Mouse (Mus musculus) lung, embryonic 14.5 days (tissue): ENCODE data around the gene Gabbr2. TPM values are rescaled to one million over a fixed set of nuclear protein-coding genes. Genes with fewer than 3 reads are reported as not detected.
A peak's percentile ranks its signal among the peaks of the same experiment; 100 is the strongest.

Source experiments
- ATAC-seq: fragments of 200-750 bp; cut with Nextera tagmentation; 2 replicates; pipeline ENCODE4 v1.8.0; 2017; ENCODE audit warnings: mild to moderate bottlenecking, moderate TSS enrichment, moderate library complexity; ENCODE audit not compliant: insufficient read depth
- DNase-seq: peaks from one replicate; pipeline ENCODE4 v3.0.0-alpha.2; 2015
- H3K27ac ChIP-seq: fragments of 300-500 bp; sonication (generic); 2 replicates; pipeline ENCODE4 v1.5.1; 2014; ENCODE audit warnings: low read depth, mild to moderate bottlenecking, moderate library complexity
- H3K27me3 ChIP-seq: fragments of 300-500 bp; sonication (generic); 2 replicates; pipeline ENCODE4 v1.6.1; 2014; ENCODE audit warnings: low read length, control low read depth; ENCODE audit not compliant: insufficient read depth
- H3K36me3 ChIP-seq: fragments of 300-500 bp; sonication (generic); 2 replicates; pipeline ENCODE4 v1.6.1; 2014; ENCODE audit warnings: control low read depth; ENCODE audit not compliant: insufficient read depth
- H3K4me1 ChIP-seq: fragments of 300-500 bp; sonication (generic); 2 replicates; pipeline ENCODE4 v1.6.1; 2014; ENCODE audit warnings: antibody characterized with exemption, control low read depth; ENCODE audit not compliant: insufficient read depth
- H3K4me2 ChIP-seq: fragments of 300-500 bp; sonication (generic); 2 replicates; pipeline ENCODE4 v1.6.1; 2014; ENCODE audit warnings: mild to moderate bottlenecking
- H3K4me3 ChIP-seq: fragments of 300-500 bp; sonication (generic); 2 replicates; pipeline ENCODE4 v1.5.1; 2014; ENCODE audit warnings: low read depth, low read length
- H3K9ac ChIP-seq: fragments of 300-500 bp; sonication (generic); 2 replicates; pipeline ENCODE4 v1.6.1; 2014
- H3K9me3 ChIP-seq: fragments of 300-500 bp; sonication (generic); 2 replicates; pipeline ENCODE4 v1.6.1; 2016; ENCODE audit warnings: low read depth, low read length, control low read depth
- CTCF ChIP-seq: IDR thresholded peaks from 2 replicates; pipeline ENCODE4 v1.5.1; 2016; ENCODE audit warnings: antibody characterized with exemption, low read depth
- WGBS: fragments of 180-500 bp; shearing (Covaris S2); extraction: QIAGEN DNeasy Blood & Tissue Kit; methylation state at CpG from one replicate; pipeline ENCODE4 v1.1.7; 2014; 5-methylcytosine and 5-hydroxymethylcytosine counted together
- polyA plus RNA-seq: library from polyadenylated mRNA; unstranded; fragments of >200 nt; fragmentation: Nextera tagmentation; extraction: Ambion mirVana; gene quantifications from 2 replicates; pipeline ENCODE4 v1.2.1, GENCODE M21; 2014

The Gabbr2 gene
- polyA plus RNA-seq, 1 experiment from 2014 or later, result not detected

- no peak for ATAC-seq
- no peak for DNase-seq
- 73% methylated on average over 14 of the region's 14 CpGs for WGBS
- no peak overlapping the region for H3K27ac ChIP-seq
- no peaks in the 10 kb centered on the region for H3K36me3 ChIP-seq
- H3K4me3 ChIP-seq, result no peak overlapping the region
- H3K27me3 ChIP-seq, result no peaks in the 10 kb centered on the region
- H3K9ac ChIP-seq, result no peak overlapping the region
- H3K4me2 ChIP-seq, result no peak overlapping the region
- TF ChIP-seq CTCF, result no peak
- H3K9me3 ChIP-seq, result no peaks in the 10 kb centered on the region
- no peaks in the 10 kb centered on the region for H3K4me1 ChIP-seq
Measured at GRCm38 (mm10) chr4:46784430-46785049, 207.1 kb downstream of the Gabbr2 start.

- no peak for DNase-seq
- Histone ChIP-seq H3K4me2 (no peak overlapping the region), H3K9me3 (no peaks in the 10 kb centered on the region), H3K9ac (no peak overlapping the region), H3K27me3 (no peaks in the 10 kb centered on the region), H3K36me3 (no peaks in the 10 kb centered on the region), H3K4me3 (no peak overlapping the region), H3K4me1 (no peaks in the 10 kb centered on the region), H3K27ac (no peak overlapping the region)
- TF ChIP-seq CTCF, result peak; percentile 56
- 62% methylated on average over 6 of the region's 6 CpGs for WGBS
- ATAC-seq, result no peak
Measured at GRCm38 (mm10) chr4:46781109-46781508, 210.6 kb downstream of the Gabbr2 start.

- Histone ChIP-seq H3K27me3 (no peaks in the 10 kb centered on the region), H3K36me3 (no peaks in the 10 kb centered on the region), H3K9ac (no peak overlapping the region), H3K4me1 (no peaks in the 10 kb centered on the region), H3K9me3 (no peaks in the 10 kb centered on the region), H3K27ac (no peak overlapping the region), H3K4me3 (no peak overlapping the region), H3K4me2 (no peak overlapping the region)
- 69% methylated on average over 5 of the region's 5 CpGs for WGBS
- no peak for DNase-seq
- TF ChIP-seq CTCF, result no peak
- no peak for ATAC-seq
Measured at GRCm38 (mm10) chr4:46775959-46776358, 215.7 kb downstream of the Gabbr2 start.

GRCm38 (mm10) chr4:46774652-46775051 lies 217.0 kb downstream of the Gabbr2 start:
- ATAC-seq (no peak), DNase-seq (peak; percentile 15)
- no peaks in the 10 kb centered on the region for H3K9me3 ChIP-seq
- H3K4me1 ChIP-seq, result no peaks in the 10 kb centered on the region
- WGBS, result 23% methylated on average over 14 of the region's 14 CpGs
- H3K27ac ChIP-seq, result no peak overlapping the region
- no peak overlapping the region for H3K4me2 ChIP-seq
- no peaks in the 10 kb centered on the region for H3K27me3 ChIP-seq
- TF ChIP-seq CTCF, result no peak
- H3K4me3 ChIP-seq, result no peak overlapping the region
- no peak overlapping the region for H3K9ac ChIP-seq
- no peaks in the 10 kb centered on the region for H3K36me3 ChIP-seq

GRCm38 (mm10) chr4:46773243-46773642 lies 218.4 kb downstream of the Gabbr2 start:
- Histone ChIP-seq H3K36me3 (no peaks in the 10 kb centered on the region), H3K4me3 (no peak overlapping the region), H3K4me1 (no peaks in the 10 kb centered on the region), H3K27me3 (no peaks in the 10 kb centered on the region), H3K27ac (no peak overlapping the region), H3K4me2 (no peak overlapping the region), H3K9me3 (no peaks in the 10 kb centered on the region), H3K9ac (no peak overlapping the region)
- WGBS, result 84% methylated on average over 3 of the region's 3 CpGs
- peak; percentile 43 for TF ChIP-seq CTCF
- ATAC-seq, result no peak
- no peak for DNase-seq

- TF ChIP-seq CTCF, result no peak
- no peak overlapping the region for H3K4me2 ChIP-seq
- DNase-seq, result no peak
- no peaks in the 10 kb centered on the region for H3K9me3 ChIP-seq
- H3K36me3 ChIP-seq, result no peaks in the 10 kb centered on the region
- no peak overlapping the region for H3K9ac ChIP-seq
- no peak for ATAC-seq
- WGBS, result 89% methylated on average over 2 of the region's 2 CpGs
- no peak overlapping the region for H3K4me3 ChIP-seq
- no peaks in the 10 kb centered on the region for H3K4me1 ChIP-seq
- H3K27ac ChIP-seq, result no peak overlapping the region
- H3K27me3 ChIP-seq, result no peaks in the 10 kb centered on the region
Measured at GRCm38 (mm10) chr4:46772591-46772990, 219.1 kb downstream of the Gabbr2 start.

- TF ChIP-seq CTCF, result no peak
- no peaks in the 10 kb centered on the region for H3K27me3 ChIP-seq
- H3K9ac ChIP-seq, result no peak overlapping the region
- ATAC-seq (no peak), DNase-seq (no peak)
- no peak overlapping the region for H3K27ac ChIP-seq
- no peak overlapping the region for H3K4me2 ChIP-seq
- no peak overlapping the region for H3K4me3 ChIP-seq
- 79% methylated on average over 12 of the region's 12 CpGs for WGBS
- no peaks in the 10 kb centered on the region for H3K9me3 ChIP-seq
- no peaks in the 10 kb centered on the region for H3K36me3 ChIP-seq
- no peaks in the 10 kb centered on the region for H3K4me1 ChIP-seq
Measured at GRCm38 (mm10) chr4:46771116-46771515, 220.6 kb downstream of the Gabbr2 start.
